Mouse (Mus musculus): ENCODE measurements at regions not wholly inside any gene's neighbourhood (a gene's known extent, or its start where the extent isn't known, plus 50 kb on each side); places are given as distances from the start of the nearest gene placed in this dataset.

DNA sequence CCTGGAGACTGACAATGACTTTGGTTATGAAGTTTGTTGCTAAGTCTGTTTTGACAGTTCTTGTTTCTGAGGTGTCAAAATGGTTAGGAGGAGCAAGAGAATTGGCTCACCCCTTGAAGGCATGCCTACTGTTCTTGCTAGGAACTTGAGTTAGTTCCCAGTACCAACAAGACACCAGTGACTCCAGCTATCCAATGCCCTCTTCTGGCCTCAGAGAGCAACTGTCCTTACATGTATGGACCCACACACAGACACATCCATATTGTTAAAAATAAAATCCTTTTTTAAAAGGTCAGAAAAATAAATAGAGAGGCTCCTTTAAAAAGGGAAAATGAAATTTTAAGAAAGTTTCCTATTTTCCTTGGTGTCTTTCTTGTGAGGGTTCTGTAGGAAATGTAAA is 272.3 kb downstream of the Ccdc91 start:
- H3K4me3 ChIP-seq (ENCODE audit: low read depth, low read length), result no peak overlapping the region
- H3K36me3 ChIP-seq (ENCODE audit: control insufficient read depth, insufficient read depth), result no peaks in the 10 kb centered on the region
- no peak overlapping the region for H3K4me2 ChIP-seq (replicated peaks; ENCODE audit: low read depth)
- H3K9me3 ChIP-seq (ENCODE audit: control insufficient read depth), result no peaks in the 10 kb centered on the region
- H3K9ac ChIP-seq (ENCODE audit: low read depth, low read length), result no peak overlapping the region
- H3K27me3 ChIP-seq (replicated peaks; ENCODE audit: control insufficient read depth, insufficient read depth, low read length), result no peaks in the 10 kb centered on the region
- no peak for ATAC-seq
- no peak overlapping the region for H3K27ac ChIP-seq (ENCODE audit: low read depth, low read length)
- TF ChIP-seq CTCF (IDR thresholded peaks at IDR 0.05; ENCODE audit: low read depth), result peak; percentile 41
- H3K4me1 ChIP-seq (replicated peaks; ENCODE audit: control insufficient read depth, insufficient read depth, low read length), result no peaks in the 10 kb centered on the region; the same call in 1 of the 2 replicates

DNA sequence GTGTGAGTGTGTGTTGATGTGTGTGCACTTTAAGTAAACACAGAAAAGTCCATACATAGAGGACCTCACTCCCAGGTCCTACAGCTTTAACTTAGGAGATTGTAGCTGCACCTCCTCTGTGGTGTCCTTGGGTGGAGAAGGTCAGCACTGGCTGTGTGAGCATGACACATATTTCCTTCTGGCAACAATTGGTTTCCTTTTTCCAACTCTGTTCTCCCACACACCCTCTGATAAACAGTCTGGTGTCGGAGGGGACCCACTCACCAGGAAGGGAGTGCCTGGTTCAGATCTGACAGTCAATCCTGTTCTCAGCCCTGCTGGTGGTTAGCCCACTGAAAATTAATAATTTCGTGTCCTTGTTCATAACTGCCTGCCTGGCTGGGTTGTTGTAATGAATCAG is 276.7 kb downstream of the Ccdc91 start:
- TF ChIP-seq CTCF (IDR thresholded peaks at IDR 0.05; ENCODE audit: low read depth), result no peak
- 0 out of 2 replicates have a peak, but pooled peaks have one; percentile 13 for ATAC-seq

DNA sequence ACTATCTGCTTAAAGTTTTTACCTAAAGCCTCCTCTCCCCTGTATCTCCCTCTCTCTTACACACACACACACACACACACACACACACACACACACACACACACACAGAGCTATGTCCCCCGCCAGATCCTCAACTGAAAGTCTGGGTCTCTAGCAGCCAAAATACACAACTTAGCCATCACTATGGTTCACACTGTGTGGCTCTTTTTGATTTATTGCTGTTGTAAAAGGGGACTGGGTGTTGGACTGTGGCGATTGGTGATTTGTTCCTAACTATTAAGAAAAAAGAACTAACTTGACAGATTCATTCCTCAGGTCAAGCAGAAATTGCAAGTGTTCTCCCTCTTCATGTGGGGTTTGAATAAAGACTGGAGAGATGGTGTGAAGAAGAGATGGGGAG is 278.2 kb downstream of the Ccdc91 start:
- Histone ChIP-seq H3K27me3 (replicated peaks; ENCODE audit: control insufficient read depth, insufficient read depth, low read length) (no peaks in the 10 kb centered on the region), H3K9me3 (ENCODE audit: control insufficient read depth) (no peaks in the 10 kb centered on the region), H3K4me3 (ENCODE audit: low read depth, low read length) (no peak overlapping the region), H3K9ac (ENCODE audit: low read depth, low read length) (no peak overlapping the region), H3K4me2 (replicated peaks; ENCODE audit: low read depth) (no peak overlapping the region), H3K27ac (ENCODE audit: low read depth, low read length) (no peak overlapping the region), H3K4me1 (replicated peaks; ENCODE audit: control insufficient read depth, insufficient read depth, low read length) (no peaks in the 10 kb centered on the region), H3K36me3 (ENCODE audit: control insufficient read depth, insufficient read depth) (no peaks in the 10 kb centered on the region)
- WGBS, result 37% methylated on average over 2 of the region's 2 CpGs
- no peak for ATAC-seq
- no peak for TF ChIP-seq CTCF (IDR thresholded peaks at IDR 0.05; ENCODE audit: low read depth)

More for the DNA sequence above, 276.7 kb downstream of the Ccdc91 start:
- Histone ChIP-seq H3K9ac (ENCODE audit: low read depth, low read length) (no peak overlapping the region), H3K9me3 (ENCODE audit: control insufficient read depth) (no peaks in the 10 kb centered on the region), H3K36me3 (ENCODE audit: control insufficient read depth, insufficient read depth) (no peaks in the 10 kb centered on the region), H3K27me3 (replicated peaks; ENCODE audit: control insufficient read depth, insufficient read depth, low read length) (no peaks in the 10 kb centered on the region), H3K27ac (ENCODE audit: low read depth, low read length) (no peak overlapping the region), H3K4me2 (replicated peaks; ENCODE audit: low read depth) (no peak overlapping the region), H3K4me3 (ENCODE audit: low read depth, low read length) (no peak overlapping the region), H3K4me1 (replicated peaks; ENCODE audit: control insufficient read depth, insufficient read depth, low read length) (no peaks in the 10 kb centered on the region)
- 50% methylated on average over 2 of the region's 2 CpGs for WGBS

DNA sequence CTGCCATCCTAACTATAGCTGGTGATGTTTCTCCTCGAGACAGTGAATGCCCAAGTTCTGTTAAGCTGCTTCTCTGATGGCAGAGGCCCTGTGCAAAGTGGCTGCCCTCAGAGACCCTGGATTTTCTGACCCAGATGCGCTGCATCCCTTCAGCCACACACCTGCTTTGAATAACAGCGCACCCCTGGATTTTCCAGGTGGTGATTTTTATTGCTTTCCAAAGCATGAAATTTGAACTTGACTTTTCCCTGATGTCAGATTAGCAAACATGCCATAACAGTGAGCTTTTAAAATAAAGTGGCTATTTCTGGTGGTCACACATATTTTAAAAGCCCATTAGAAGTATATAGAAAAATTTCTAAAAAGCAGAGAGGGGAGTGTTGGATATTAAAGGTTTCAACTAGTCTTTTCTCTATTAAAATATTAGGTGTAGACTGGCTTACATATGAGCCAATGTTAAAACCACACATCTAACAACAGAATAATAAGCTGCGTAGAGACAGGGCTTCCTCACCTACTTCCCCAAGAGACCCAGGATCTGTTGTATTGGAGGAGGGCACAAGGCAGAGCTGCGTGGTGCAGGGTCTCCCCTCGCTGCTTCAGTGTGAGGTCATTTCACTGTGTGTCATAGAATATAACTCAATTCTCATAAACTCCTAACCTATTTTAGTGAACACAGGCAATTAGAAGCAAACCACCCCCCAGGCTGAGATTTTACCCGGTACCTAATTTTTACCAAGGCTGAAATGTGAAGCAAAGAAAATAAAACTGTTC is 280.3 kb downstream of the Ccdc91 start:
- H3K4me3 ChIP-seq (ENCODE audit: low read depth, low read length), result no peak overlapping the region
- no peak overlapping the region for H3K4me2 ChIP-seq (replicated peaks; ENCODE audit: low read depth)
- H3K9me3 ChIP-seq (ENCODE audit: control insufficient read depth), result no peaks in the 10 kb centered on the region
- no peaks in the 10 kb centered on the region for H3K4me1 ChIP-seq (replicated peaks; ENCODE audit: control insufficient read depth, insufficient read depth, low read length)
- H3K9ac ChIP-seq (ENCODE audit: low read depth, low read length), result no peak overlapping the region
- no peak for TF ChIP-seq CTCF (IDR thresholded peaks at IDR 0.05; ENCODE audit: low read depth)
- ATAC-seq, result no peak
- H3K27ac ChIP-seq (ENCODE audit: low read depth, low read length), result no peak overlapping the region
- no peaks in the 10 kb centered on the region for H3K27me3 ChIP-seq (replicated peaks; ENCODE audit: control insufficient read depth, insufficient read depth, low read length)
- no peaks in the 10 kb centered on the region for H3K36me3 ChIP-seq (ENCODE audit: control insufficient read depth, insufficient read depth)
- 76% methylated on average over 7 of the region's 7 CpGs for WGBS

DNA sequence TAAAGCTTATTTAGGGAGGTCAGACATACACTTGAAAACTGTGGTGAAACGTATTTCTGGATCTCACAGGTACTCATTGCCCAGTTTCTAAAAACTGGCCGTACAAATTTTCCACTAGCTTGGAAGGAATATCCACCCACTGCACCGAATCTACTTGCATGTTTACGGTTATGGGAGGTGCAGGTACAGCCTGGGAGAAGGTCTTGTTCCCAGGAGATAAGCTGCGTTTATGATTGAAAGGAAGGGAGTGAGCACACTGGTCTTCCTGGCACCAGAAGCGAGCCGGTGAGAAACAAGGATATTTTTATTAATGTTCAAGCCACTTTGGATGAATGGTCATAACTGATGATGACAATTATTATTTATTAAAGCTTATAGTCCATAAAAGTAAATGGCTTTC is 283.9 kb downstream of the Ccdc91 start:
- H3K4me2 ChIP-seq (replicated peaks; ENCODE audit: low read depth), result no peak overlapping the region
- no peak overlapping the region for H3K27ac ChIP-seq (ENCODE audit: low read depth, low read length)
- no peak overlapping the region for H3K4me3 ChIP-seq (ENCODE audit: low read depth, low read length)
- no peaks in the 10 kb centered on the region for H3K36me3 ChIP-seq (ENCODE audit: control insufficient read depth, insufficient read depth)
- no peak overlapping the region for H3K9ac ChIP-seq (ENCODE audit: low read depth, low read length)
- H3K4me1 ChIP-seq (replicated peaks; ENCODE audit: control insufficient read depth, insufficient read depth, low read length), result no peaks in the 10 kb centered on the region
- H3K9me3 ChIP-seq (ENCODE audit: control insufficient read depth), result no peaks in the 10 kb centered on the region
- ATAC-seq, result no peak
- no peaks in the 10 kb centered on the region for H3K27me3 ChIP-seq (replicated peaks; ENCODE audit: control insufficient read depth, insufficient read depth, low read length)
- 31% methylated on average over 7 of the region's 7 CpGs for WGBS
- no peak for TF ChIP-seq CTCF (IDR thresholded peaks at IDR 0.05; ENCODE audit: low read depth)

DNA sequence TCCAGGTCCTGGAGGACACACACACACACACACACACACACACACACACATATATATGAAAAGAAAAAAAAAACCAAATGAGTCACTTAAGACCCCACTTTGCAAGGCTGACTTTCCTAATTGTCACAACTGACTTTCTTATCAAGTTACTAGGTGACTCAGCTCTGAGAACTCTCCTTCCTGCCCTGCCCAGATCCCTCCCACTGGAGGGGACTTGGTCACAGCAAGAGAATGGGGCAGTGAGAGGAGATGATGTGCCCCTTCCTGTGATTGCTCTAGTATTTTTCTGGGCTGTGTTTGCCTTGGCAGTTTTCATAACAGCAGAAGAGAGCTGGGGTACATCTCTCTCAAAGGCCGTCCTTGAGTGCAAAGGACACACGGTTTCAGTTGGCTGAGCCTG is 284.5 kb downstream of the Ccdc91 start:
- ATAC-seq, result no peak
- H3K4me3 ChIP-seq (ENCODE audit: low read depth, low read length), result no peak overlapping the region
- no peak overlapping the region for H3K9ac ChIP-seq (ENCODE audit: low read depth, low read length)
- no peak overlapping the region for H3K4me2 ChIP-seq (replicated peaks; ENCODE audit: low read depth)
- H3K27ac ChIP-seq (ENCODE audit: low read depth, low read length), result no peak overlapping the region
- WGBS, result 43% methylated on average over 2 of the region's 2 CpGs
- TF ChIP-seq CTCF (IDR thresholded peaks at IDR 0.05; ENCODE audit: low read depth), result no peak
- H3K4me1 ChIP-seq (replicated peaks; ENCODE audit: control insufficient read depth, insufficient read depth, low read length), result no peaks in the 10 kb centered on the region
- no peaks in the 10 kb centered on the region for H3K9me3 ChIP-seq (ENCODE audit: control insufficient read depth)
- no peaks in the 10 kb centered on the region for H3K27me3 ChIP-seq (replicated peaks; ENCODE audit: control insufficient read depth, insufficient read depth, low read length)
- no peaks in the 10 kb centered on the region for H3K36me3 ChIP-seq (ENCODE audit: control insufficient read depth, insufficient read depth)
